Mouse (Mus musculus): ENCODE data around the gene Msh5. TPM values are rescaled to one million over a fixed set of nuclear protein-coding genes. Genes with fewer than 3 reads are reported as not detected.

Msh5 gene
- polyA plus RNA-seq, 1 experiment from 2014 or later = 3.5 TPM

DNA sequence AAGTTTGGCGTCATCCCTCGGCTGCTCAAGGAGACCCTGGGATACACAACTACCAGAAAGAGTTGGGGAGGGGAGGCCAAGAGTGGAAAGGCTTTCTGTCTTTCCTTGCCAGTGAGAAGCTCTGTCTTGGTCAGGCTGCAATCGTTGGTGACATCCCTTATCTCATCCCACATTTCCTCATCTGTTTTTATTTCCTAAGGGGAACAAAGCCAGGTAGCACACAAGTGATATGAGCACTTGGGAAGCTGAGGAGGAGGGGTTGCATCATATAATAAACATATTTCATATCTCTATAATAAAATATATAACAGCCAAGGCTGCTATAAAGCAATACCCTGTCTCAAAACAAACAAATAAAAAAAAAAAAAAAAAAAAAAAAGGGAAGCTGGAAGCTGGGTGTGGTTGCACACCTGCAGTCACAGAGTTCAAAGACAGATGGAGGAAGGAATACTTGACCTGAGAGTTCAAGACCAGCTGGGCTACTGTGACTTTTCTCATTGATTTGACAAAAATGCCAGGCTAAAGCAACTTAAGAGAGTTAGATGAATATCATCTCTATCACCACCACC, 37.5 kb upstream of the Msh5 start:
- no peak for ATAC-seq (replicated peaks; ENCODE audit: extremely low read depth, insufficient read depth, low FRiP score)
- no peaks in the 10 kb centered on the region for H3K9me3 ChIP-seq (replicated peaks; ENCODE audit: control insufficient read depth, low read length)
- no peak overlapping the region for H3K9ac ChIP-seq (ENCODE audit: low read length)
- 49% methylated on average over 3 of the region's 3 CpGs for WGBS
- H3K4me3 ChIP-seq (ENCODE audit: low read length) = no peak overlapping the region
- H3K27ac ChIP-seq (ENCODE audit: low read length) = no peak overlapping the region
- H3K27me3 ChIP-seq (ENCODE audit: control insufficient read depth, insufficient read depth, low read length) = no peaks in the 10 kb centered on the region
- peaks cover 12% of the 10 kb centered on the region for H3K4me1 ChIP-seq (ENCODE audit: control insufficient read depth, insufficient read depth, low read length)
- no peak overlapping the region for H3K4me2 ChIP-seq (ENCODE audit: low read depth, low read length)
- no peaks in the 10 kb centered on the region for H3K36me3 ChIP-seq (ENCODE audit: control insufficient read depth, insufficient read depth)

- no peak overlapping the region for H3K9ac ChIP-seq (ENCODE audit: low read length)
- H3K4me3 ChIP-seq (ENCODE audit: low read length) = no peak overlapping the region
- H3K4me1 ChIP-seq (ENCODE audit: control insufficient read depth, insufficient read depth, low read length) = peaks cover 13% of the 10 kb centered on the region
- no peaks in the 10 kb centered on the region for H3K36me3 ChIP-seq (ENCODE audit: control insufficient read depth, insufficient read depth)
- H3K4me2 ChIP-seq (ENCODE audit: low read depth, low read length) = no peak overlapping the region
- H3K9me3 ChIP-seq (replicated peaks; ENCODE audit: control insufficient read depth, low read length) = no peaks in the 10 kb centered on the region
- H3K27me3 ChIP-seq (ENCODE audit: control insufficient read depth, insufficient read depth, low read length) = no peaks in the 10 kb centered on the region
- H3K27ac ChIP-seq (ENCODE audit: low read length) = no peak overlapping the region
- WGBS = 78% methylated on average over 16 of the region's 16 CpGs
- no peak for ATAC-seq (replicated peaks; ENCODE audit: extremely low read depth, insufficient read depth, low FRiP score)
Measured at GRCm38 (mm10) chr17:35082841-35083576, 36.5 kb upstream of the Msh5 start.

DNA sequence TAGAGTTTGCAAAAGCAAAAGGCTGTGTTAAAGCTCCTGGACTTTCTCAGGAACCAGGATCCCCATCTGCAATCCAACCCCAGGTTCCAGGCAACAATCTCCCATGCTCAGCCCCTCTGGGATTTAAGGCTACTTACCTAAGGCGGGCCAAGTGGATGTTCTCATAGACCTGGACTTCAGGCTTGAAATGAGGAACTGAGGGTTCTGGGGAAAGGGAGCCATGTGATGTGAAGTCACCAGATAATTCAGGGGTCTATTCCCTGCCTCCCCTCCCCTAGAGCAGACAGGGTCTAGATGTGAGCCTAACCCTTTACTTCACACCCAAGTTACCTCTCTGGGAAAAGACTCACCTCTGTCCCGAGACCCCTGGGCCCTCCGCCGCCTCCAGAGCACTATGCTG, 34.2 kb upstream of the Msh5 start:
- Histone ChIP-seq H3K4me2 (ENCODE audit: low read depth, low read length) (no peak overlapping the region), H3K27me3 (ENCODE audit: control insufficient read depth, insufficient read depth, low read length) (no peaks in the 10 kb centered on the region), H3K9ac (ENCODE audit: low read length) (no peak overlapping the region), H3K27ac (ENCODE audit: low read length) (no peak overlapping the region), H3K36me3 (ENCODE audit: control insufficient read depth, insufficient read depth) (no peaks in the 10 kb centered on the region), H3K9me3 (replicated peaks; ENCODE audit: control insufficient read depth, low read length) (no peaks in the 10 kb centered on the region), H3K4me1 (ENCODE audit: control insufficient read depth, insufficient read depth, low read length) (peaks cover 21% of the 10 kb centered on the region), H3K4me3 (ENCODE audit: low read length) (no peak overlapping the region)
- no peak for ATAC-seq (replicated peaks; ENCODE audit: extremely low read depth, insufficient read depth, low FRiP score)
- 87% methylated on average over 4 of the region's 4 CpGs for WGBS

DNA sequence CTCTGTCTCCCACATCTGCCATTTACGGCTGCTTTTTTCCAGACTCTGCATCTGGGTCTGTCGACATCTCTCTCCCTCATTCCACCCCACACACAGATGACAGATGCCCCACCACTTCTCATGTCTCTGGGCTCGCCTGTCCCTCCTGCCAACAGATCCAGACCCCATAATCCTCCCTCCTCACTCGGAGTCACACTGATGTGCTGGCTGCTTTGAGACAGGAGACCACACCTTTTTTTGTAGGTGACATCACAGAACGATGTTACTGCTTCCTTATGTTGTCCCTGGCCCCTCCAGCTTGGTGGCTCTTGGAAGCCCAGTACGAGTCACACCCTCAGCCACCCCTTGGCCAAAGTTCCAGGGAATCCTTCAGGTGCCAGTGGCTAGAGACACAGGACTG, 33.7 kb upstream of the Msh5 start:
- Histone ChIP-seq H3K27me3 (ENCODE audit: control insufficient read depth, insufficient read depth, low read length) (no peaks in the 10 kb centered on the region), H3K9me3 (replicated peaks; ENCODE audit: control insufficient read depth, low read length) (no peaks in the 10 kb centered on the region), H3K4me1 (ENCODE audit: control insufficient read depth, insufficient read depth, low read length) (peaks cover 21% of the 10 kb centered on the region), H3K36me3 (ENCODE audit: control insufficient read depth, insufficient read depth) (no peaks in the 10 kb centered on the region), H3K4me3 (ENCODE audit: low read length) (no peak overlapping the region), H3K27ac (ENCODE audit: low read length) (no peak overlapping the region), H3K4me2 (ENCODE audit: low read depth, low read length) (peak overlapping the region; percentile 53), H3K9ac (ENCODE audit: low read length) (0 out of 2 replicates have a peak overlapping the region, but pooled peaks have one; percentile 40)
- 36% methylated on average over 6 of the region's 6 CpGs for WGBS
- ATAC-seq (replicated peaks; ENCODE audit: extremely low read depth, insufficient read depth, low FRiP score) = no peak

DNA sequence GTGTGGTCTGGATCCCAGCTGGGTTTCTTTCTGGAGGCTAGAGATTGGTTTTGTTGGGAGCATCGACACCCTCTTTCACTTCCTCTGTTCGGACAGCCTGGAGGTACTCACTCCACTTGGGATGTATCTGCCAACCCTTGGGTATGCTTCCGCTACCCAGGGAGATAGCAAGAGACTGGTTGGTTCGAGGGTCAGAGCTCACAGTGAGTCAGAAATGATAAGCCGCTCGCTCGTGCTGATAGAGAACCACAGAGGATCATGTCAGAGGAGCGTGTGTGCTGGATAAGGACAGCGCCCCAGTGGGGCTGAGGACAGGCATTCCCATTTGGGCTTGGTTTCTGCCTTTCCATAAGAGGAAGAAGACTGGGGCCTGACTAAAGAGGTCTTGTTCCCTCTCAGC, 33.2 kb upstream of the Msh5 start:
- peak; percentile 44; the same call in 1 of the 2 replicates for ATAC-seq (replicated peaks; ENCODE audit: extremely low read depth, insufficient read depth, low FRiP score)
- H3K4me3 ChIP-seq (ENCODE audit: low read length) = peak overlapping the region; percentile 21
- peak overlapping the region; percentile 53 for H3K4me2 ChIP-seq (ENCODE audit: low read depth, low read length)

DNA sequence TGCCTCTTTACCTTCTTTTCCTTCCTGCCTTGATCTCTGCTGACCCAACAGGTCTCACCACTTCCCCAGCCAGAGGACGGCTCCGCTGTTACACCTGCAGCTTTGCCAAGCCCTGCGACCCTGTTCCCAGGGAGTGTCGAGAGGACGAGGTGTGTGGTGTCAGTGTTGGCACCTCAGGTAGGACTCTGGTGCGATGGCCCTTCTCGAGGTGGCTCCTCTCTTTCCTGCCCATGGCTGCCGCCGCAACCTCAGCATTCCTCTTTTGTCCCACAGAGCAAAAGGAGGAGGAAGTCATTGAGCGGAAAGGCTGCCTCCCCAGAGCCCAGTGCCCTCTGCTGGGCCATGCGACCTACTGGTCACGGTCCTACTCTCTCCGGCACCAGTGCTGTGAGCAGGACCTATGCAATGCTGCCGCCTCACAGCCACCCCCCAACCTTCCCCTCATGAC, 31.3 kb upstream of the Msh5 start, which contains the start of gene Ly6g6d:
TSS of gene Ly6g6d (minus strand) at position 280 of the 448 bp plus-strand sequence.
- Histone ChIP-seq H3K36me3 (ENCODE audit: control insufficient read depth, insufficient read depth) (no peaks in the 10 kb centered on the region), H3K4me1 (ENCODE audit: control insufficient read depth, insufficient read depth, low read length) (peaks cover 21% of the 10 kb centered on the region), H3K4me2 (ENCODE audit: low read depth, low read length) (peak within 1 kb of the TSS; percentile 60), H3K4me3 (ENCODE audit: low read length) (peak within 1 kb of the TSS; percentile 36), H3K9ac (ENCODE audit: low read length) (peak within 1 kb of the TSS; percentile 60), H3K27me3 (ENCODE audit: control insufficient read depth, insufficient read depth, low read length) (no peaks in the 10 kb centered on the region), H3K9me3 (replicated peaks; ENCODE audit: control insufficient read depth, low read length) (no peaks in the 10 kb centered on the region), H3K27ac (ENCODE audit: low read length) (0 out of 2 replicates have a peak within 1 kb of the TSS, but pooled peaks have one; percentile 2)
- peak; percentile 77 for ATAC-seq (replicated peaks; ENCODE audit: extremely low read depth, insufficient read depth, low FRiP score)
- WGBS = 12% methylated on average over 14 of the region's 14 CpGs

More for the DNA sequence above, 33.2 kb upstream of the Msh5 start:
- H3K9ac ChIP-seq (ENCODE audit: low read length) = 0 out of 2 replicates have a peak overlapping the region, but pooled peaks have one; percentile 40
- no peak overlapping the region for H3K27ac ChIP-seq (ENCODE audit: low read length)
- H3K27me3 ChIP-seq (ENCODE audit: control insufficient read depth, insufficient read depth, low read length) = no peaks in the 10 kb centered on the region
- WGBS = 16% methylated on average over 9 of the region's 9 CpGs
- no peaks in the 10 kb centered on the region for H3K9me3 ChIP-seq (replicated peaks; ENCODE audit: control insufficient read depth, low read length)
- H3K36me3 ChIP-seq (ENCODE audit: control insufficient read depth, insufficient read depth) = no peaks in the 10 kb centered on the region
- peaks cover 21% of the 10 kb centered on the region for H3K4me1 ChIP-seq (ENCODE audit: control insufficient read depth, insufficient read depth, low read length)

GRCm38 (mm10) chr17:35077285-35077684, 30.7 kb upstream of the Msh5 start:
- peaks cover 21% of the 10 kb centered on the region for H3K4me1 ChIP-seq (ENCODE audit: control insufficient read depth, insufficient read depth, low read length)
- H3K36me3 ChIP-seq (ENCODE audit: control insufficient read depth, insufficient read depth) = no peaks in the 10 kb centered on the region
- ATAC-seq (replicated peaks; ENCODE audit: extremely low read depth, insufficient read depth, low FRiP score) = no peak
- no peaks in the 10 kb centered on the region for H3K9me3 ChIP-seq (replicated peaks; ENCODE audit: control insufficient read depth, low read length)
- WGBS = 40% methylated on average over 2 of the region's 2 CpGs
- H3K9ac ChIP-seq (ENCODE audit: low read length) = peak overlapping the region; percentile 60
- peak overlapping the region; percentile 60 for H3K4me2 ChIP-seq (ENCODE audit: low read depth, low read length)
- no peaks in the 10 kb centered on the region for H3K27me3 ChIP-seq (ENCODE audit: control insufficient read depth, insufficient read depth, low read length)
- 0 out of 2 replicates have a peak overlapping the region, but pooled peaks have one; percentile 2 for H3K27ac ChIP-seq (ENCODE audit: low read length)
- H3K4me3 ChIP-seq (ENCODE audit: low read length) = peak overlapping the region; percentile 36

DNA sequence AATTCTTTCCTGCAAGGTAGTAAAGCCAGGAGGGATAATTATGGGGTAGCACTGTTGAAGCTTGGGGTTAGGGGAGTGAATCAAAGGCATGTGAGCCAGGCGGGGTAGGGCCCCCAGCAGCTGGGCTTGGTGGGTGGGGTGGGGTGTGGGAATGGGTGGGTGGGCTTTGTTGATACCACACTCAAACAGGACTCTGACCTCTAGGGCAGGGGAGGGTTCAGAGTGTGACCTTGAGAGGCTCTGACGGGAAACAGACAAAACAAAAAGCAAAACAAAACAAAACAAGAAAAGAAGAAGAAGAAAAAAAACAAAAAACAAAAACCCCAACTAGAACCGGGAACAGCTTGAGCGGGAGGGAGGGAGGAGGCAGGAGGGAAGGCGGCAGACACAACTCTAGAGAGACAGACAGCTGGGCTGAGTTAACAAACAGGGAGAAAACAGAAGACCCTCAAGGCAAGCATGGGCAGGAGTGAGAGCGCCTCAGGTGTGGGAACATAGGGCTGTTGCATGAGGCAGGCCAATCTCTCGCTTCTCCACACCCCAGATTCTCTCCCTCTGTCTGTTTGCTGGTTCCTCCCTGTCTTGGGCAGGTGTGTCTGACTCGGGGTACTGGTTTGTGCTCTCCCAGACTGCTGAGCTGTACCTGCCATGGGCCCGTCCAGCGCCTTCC, 30.1 kb upstream of the Msh5 start, which contains the start of gene Ly6g6e:
TSS of gene Ly6g6e (plus strand) at position 396 of the 670 bp plus-strand sequence.
- Histone ChIP-seq H3K9me3 (replicated peaks; ENCODE audit: control insufficient read depth, low read length) (no peaks in the 10 kb centered on the region), H3K27me3 (ENCODE audit: control insufficient read depth, insufficient read depth, low read length) (no peaks in the 10 kb centered on the region), H3K4me2 (ENCODE audit: low read depth, low read length) (peak within 1 kb of the TSS; percentile 60), H3K4me3 (ENCODE audit: low read length) (peak within 1 kb of the TSS; percentile 36), H3K27ac (ENCODE audit: low read length) (0 out of 2 replicates have a peak within 1 kb of the TSS, but pooled peaks have one; percentile 2), H3K9ac (ENCODE audit: low read length) (peak within 1 kb of the TSS; percentile 60), H3K36me3 (ENCODE audit: control insufficient read depth, insufficient read depth) (no peaks in the 10 kb centered on the region), H3K4me1 (ENCODE audit: control insufficient read depth, insufficient read depth, low read length) (peaks cover 21% of the 10 kb centered on the region)
- ATAC-seq (replicated peaks; ENCODE audit: extremely low read depth, insufficient read depth, low FRiP score) = no peak
- WGBS = 44% methylated on average over 10 of the region's 10 CpGs
